Mouse (Mus musculus) gastrocnemius, postnatal 14 days (tissue): ENCODE results near the gene Vmn1r179. TPM values are rescaled to one million over a fixed set of nuclear protein-coding genes. Genes with fewer than 3 reads are reported as not detected.
"Not testable (repeated sequence)": the region's sequence is repeated elsewhere in the genome, so short reads cannot be mapped to it uniquely, and the experiment has no call there.

Source experiments
- DNase-seq: peaks from one replicate; pipeline ENCODE4 v3.0.0; 2021; ENCODE audit warnings: mixed read lengths
- intact Hi-C: fragments of 180-260 bp; cut with DNase I; formaldehyde crosslinking; loops from one replicate; pipeline ENCODE4 v1.15.1; 2025; ENCODE audit warnings: low total_unique reads
- long read RNA-seq, 2 experiments: library from polyadenylated mRNA; stranded (forward); transcript quantifications; one replicate each; pipeline ENCODE4 v2.0.0; 2021
- total RNA-seq, 2 experiments: library from RNA; stranded (reverse); gene quantifications; 2 replicates each; pipeline ENCODE4 v1.2.3; 2021

The Vmn1r179 gene
- total RNA-seq: not detected
- long read RNA-seq, experiment 1: 0 reads
- long read RNA-seq, experiment 2: 0 reads

DNA sequence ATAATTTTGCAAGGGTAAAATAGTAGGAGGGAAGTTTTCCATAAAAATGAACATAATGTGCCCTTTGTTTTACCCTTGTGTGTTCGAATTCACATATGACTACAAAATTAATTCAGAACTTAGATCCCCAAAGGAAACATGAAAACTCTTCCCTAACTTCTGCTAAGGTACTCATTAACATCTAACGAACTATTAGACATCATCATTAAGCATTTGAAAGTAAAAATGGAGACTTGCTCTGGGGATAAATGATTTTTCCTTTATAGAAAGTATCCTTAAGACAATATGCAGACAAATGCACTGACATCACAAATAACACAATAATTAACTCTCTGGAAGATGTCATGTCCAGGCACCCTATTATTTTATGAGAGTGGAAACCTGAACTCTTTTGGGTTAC, at the start of gene Vmn1r179:
TSS of gene Vmn1r179 (plus strand) at position 301 of the 400 bp plus-strand sequence.
- no peak for DNase-seq
- intact Hi-C loops: no loop called here

DNA sequence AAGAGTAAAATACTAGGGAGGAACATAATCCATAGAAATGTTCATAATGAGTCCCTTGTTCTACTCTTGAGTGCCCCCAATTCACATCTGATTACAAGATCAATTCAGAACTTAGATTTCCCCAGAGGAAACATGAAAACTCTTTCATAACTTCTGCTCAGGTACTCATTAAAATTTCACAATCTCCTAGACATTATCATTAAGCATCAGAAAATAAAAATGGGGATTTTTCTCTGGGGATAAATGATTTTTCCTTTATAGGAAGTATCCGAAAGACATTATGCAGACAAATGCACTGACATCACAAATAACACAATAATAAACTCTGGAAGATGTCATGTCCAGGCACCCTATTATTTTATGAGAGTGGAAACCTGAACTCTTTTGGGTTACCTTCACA, 35.1 kb upstream of the Vmn1r179 start, which contains the start of gene Vmn1r178:
TSS of gene Vmn1r178 (plus strand) at position 301 of the 400 bp plus-strand sequence.
- intact Hi-C loops: no loop called here
- no peak for DNase-seq

DNA sequence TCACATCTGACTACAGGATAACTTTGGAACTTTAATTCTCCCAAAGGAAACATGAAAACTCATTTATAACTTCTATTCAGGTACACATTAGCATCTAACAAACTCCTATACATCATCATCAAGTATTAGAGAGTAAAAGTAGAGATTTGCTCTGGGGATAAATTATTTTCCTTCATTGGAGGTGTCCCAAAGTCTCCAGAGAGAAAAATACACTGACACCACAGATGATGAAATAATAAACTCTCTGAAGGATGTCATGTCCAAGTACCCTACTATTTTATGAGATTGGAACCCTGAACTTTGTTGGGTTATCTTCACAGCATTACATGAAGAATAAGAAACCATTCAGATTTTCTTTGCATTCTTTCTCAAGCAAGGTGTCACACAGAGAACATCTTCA, 23.6 kb downstream of the Vmn1r179 start, which contains the start of gene Vmn1r180:
TSS of gene Vmn1r180 (plus strand) at position 301 of the 400 bp plus-strand sequence.
- intact Hi-C loops: no loop called here
- no peak for DNase-seq

DNA sequence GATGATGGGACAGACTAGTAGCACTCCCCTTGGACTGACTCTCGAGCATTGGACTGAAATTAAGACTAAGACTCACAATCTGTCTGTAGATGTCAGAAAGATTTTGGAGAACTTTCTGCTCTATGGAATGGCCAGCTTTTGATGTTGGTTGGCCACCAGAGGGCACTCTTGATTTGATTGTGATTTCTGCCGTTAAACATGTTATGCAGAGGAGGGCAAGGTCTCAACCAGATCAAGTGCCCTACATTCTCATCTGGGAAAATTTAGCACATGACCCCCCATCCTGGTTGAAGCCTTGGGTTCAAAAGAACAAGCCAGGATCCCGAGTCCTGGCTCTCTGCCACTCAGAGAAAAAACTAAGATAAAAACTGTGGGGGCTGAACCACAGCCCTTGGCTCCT, 41.3 kb downstream of the Vmn1r179 start:
- intact Hi-C loops, DNase-seq: not testable (repeated sequence)

DNA sequence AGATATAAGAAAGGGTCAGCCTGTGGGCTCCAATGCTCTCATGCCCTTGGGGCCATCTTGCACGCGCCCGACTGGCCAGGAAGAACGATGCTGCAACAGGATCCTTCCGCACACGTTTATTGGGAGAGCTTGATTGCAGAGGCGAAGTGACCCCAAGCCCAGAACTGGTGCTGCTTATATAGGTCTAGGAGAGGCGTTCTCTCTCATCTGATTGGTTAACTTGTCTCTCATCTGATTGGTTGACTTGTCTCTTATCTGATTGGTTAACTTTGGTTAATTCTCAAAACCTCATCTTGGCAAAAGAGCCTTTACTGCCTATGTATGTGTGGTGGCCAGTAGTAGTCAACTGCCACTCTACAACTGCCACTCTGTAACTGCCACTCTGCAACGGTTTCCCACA, 47.5 kb downstream of the Vmn1r179 start, which contains the start of gene Vmn1r181:
TSS of gene Vmn1r181 (plus strand) at position 301 of the 400 bp plus-strand sequence.
- intact Hi-C loops, DNase-seq: not testable (repeated sequence)

Other genes starting within 250 kb of the Vmn1r179 start
- not detected for gene Vmn1r173, start 226.3 kb upstream of the Vmn1r179 start, total RNA-seq
- not detected for gene Vmn1r174, start 174.7 kb upstream of the Vmn1r179 start, total RNA-seq
- not detected for gene Vmn1r175, start 116.3 kb upstream of the Vmn1r179 start, total RNA-seq
- not detected for gene Vmn1r176, start 89.6 kb upstream of the Vmn1r179 start, total RNA-seq
- gene Vmn1r177, start 60.5 kb upstream of the Vmn1r179 start, total RNA-seq: not detected
- not detected for gene Vmn1r178, start 35.0 kb upstream of the Vmn1r179 start, total RNA-seq
- not detected for gene Vmn1r180, start 23.7 kb downstream of the Vmn1r179 start, total RNA-seq
- gene Vmn1r181, start 47.6 kb downstream of the Vmn1r179 start, total RNA-seq: not detected
- not detected for gene V1rd19, start 74.7 kb downstream of the Vmn1r179 start, total RNA-seq
- gene Vmn1r183, start 126.3 kb downstream of the Vmn1r179 start, total RNA-seq: not detected
- 1 to 10 TPM; 5.8 to 6.0 TPM for gene Zfp180, start 154.9 kb downstream of the Vmn1r179 start, total RNA-seq
- gene Zfp112, start 185.3 kb downstream of the Vmn1r179 start, total RNA-seq: 1 to 10 TPM; 2.7 to 3.5 TPM
- 1 to 10 TPM; 3.8 to 4.0 TPM for gene Zfp235, start 207.2 kb downstream of the Vmn1r179 start, total RNA-seq
- under 1 TPM in 1 of 2 experiments, not detected in 1; 0.51 TPM for gene Zfp114, start 248.1 kb downstream of the Vmn1r179 start, total RNA-seq